Mouse (Mus musculus) kidney, adult 18-20 months (tissue): ENCODE results near the gene Ankrd9.

Experiments
- DNase-seq: peaks from one replicate; pipeline ENCODE4 v3.0.0; 2021

Gene Ankrd9

DNA sequence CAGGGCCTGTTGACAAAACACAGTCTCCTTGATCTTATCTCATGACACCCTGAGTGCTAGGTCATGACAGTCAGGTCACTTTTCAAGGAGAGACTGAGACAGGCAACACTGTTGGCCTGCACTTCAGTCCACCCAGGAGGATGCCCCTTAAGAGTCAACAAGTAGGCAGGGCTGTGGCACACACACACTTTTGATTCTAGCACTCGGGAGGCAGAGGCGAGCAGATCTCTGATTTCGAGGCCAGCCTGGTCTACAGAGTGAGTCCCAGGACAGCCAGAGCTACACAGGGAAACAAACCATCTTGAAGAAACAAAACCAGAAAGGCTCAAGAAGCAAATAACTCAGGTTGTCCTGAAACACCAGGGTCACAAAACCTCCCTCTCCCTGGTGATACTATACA is 10.6 kb upstream of the Ankrd9 start:
- no peak for DNase-seq

DNA sequence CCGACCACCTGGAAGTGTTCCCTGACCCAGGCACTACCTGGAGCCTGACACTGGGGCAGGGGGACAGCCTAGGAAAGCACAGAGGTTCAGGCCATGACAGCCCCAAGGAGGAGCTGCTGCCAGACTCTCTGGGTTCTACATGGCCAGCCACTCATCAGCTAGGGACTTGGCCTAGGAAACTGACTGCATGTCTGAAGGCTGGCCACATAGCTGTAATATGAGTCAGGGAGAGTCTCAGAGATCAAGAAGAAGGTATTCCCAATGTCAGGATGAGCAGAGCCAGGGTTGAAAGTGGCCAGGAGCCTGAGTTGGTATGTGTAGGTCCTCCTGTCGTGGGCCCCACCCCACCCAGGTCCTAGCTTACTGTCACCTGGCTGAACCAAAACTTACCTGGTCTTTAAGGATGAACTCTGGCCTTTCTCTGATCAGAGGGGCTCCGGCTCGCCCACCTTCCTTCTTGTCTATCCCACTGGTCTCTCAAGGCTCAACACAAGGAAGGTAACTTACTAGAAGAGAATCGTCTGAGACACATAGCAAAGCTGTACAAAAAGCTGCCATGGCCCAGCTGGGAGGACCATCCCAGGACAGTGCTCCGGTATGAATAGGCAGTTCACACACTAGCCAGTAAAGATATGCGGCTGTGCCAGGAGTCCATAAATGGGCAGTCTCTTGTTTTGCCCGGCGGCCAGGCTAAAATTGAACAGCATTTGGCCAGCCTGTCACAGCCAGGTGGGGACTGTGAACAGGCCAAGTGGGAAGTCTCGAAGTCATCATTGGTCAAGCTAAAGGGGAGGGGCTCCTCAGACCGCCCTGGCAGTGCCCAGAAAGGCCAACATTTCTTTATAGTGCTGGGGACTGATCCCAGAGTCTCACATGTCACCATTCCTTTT is 7.9 kb upstream of the Ankrd9 start:
- no peak for DNase-seq

DNA sequence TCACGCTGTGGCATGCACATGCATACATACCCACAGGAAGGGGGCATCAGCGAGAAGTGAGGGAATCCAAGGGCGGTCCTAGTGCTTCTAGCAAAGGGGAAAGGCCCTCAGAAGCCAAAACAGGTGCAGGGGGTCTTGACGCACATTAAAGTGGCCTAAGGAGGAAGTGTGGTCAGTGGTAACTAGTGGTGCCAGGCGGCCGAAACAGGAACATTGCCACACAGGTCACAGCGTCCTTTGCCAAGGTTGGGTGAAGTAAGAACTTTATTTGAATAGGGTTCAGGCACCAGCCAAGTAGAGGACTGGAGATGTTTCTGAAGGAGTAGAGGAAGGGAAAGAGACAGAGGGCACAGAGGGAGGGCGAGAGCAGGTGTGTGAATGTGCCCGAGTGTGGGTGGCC is 6.3 kb upstream of the Ankrd9 start:
- no peak for DNase-seq

DNA sequence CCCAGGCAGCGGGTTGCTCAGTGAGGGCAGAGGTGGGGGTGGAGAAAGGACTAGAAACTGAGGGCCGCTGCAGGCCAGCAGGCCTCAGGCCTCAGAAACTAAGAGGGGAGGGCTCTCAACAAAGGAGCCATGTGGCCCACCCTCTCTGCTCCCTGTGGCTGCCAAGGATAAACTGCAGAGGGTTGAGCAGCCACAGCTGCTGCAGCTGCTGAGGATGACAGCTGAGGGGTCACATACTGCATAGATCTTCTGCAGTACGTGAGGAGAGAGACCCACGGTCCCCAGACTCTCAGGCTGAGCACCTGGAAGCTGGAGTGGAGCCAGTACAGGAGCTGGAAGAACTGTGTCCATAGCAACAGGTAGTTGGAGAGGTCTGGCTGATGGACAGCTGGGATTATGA is 5.8 kb upstream of the Ankrd9 start:
- DNase-seq, result no peak

DNA sequence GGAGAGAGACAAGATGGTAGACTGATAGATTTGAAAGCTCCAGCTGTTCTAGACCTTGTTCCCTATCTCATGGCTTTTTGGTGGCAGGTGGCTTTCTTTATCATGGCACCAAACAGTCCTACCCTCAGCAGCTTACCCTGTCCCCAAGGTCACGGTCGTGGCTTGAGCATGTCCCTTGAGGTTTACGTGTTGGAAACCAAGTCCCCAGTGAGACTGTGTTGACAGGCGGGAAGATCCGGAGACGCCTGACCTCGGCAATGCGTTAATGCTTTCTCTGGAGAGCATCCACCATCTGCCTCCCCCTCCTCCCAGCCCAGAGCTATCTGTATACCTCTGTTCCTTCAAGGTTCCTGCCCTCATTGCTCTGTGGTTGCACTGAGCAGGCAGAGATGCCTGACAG is 4.9 kb upstream of the Ankrd9 start:
- DNase-seq, result no peak

GRCm38 (mm10) chr12:110983083-110983482 is 4.2 kb upstream of the Ankrd9 start:
- no peak for DNase-seq

GRCm38 (mm10) chr12:110981736-110982135 is 2.9 kb upstream of the Ankrd9 start:
- no peak for DNase-seq

- DNase-seq, result no peak
These were observed 968 bp upstream of the Ankrd9 start for GRCm38 (mm10) chr12:110979808-110980207.

GRCm38 (mm10) chr12:110977896-110978606 is 789 bp downstream of the Ankrd9 start:
- no peak for DNase-seq

DNA sequence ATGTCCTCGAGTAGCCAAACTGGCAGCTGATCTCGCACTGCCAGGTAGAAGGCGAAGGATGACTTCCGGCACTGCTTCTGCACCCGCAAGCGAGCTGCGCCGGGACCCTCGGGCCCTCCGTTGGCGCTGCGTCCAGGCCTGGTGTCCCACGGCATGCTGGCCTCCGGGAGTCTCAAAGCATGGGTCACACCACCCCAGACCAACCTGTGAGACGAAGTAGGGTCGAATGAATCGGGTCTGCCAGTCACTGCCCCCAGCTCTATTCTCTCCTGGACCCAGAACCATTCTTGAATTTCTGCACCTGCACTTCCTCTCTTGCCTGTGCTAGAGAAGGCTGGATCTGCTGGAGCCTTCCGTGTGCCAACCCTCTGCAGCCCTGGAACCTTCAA is 1.5 kb downstream of the Ankrd9 start:
- DNase-seq, result no peak

DNA sequence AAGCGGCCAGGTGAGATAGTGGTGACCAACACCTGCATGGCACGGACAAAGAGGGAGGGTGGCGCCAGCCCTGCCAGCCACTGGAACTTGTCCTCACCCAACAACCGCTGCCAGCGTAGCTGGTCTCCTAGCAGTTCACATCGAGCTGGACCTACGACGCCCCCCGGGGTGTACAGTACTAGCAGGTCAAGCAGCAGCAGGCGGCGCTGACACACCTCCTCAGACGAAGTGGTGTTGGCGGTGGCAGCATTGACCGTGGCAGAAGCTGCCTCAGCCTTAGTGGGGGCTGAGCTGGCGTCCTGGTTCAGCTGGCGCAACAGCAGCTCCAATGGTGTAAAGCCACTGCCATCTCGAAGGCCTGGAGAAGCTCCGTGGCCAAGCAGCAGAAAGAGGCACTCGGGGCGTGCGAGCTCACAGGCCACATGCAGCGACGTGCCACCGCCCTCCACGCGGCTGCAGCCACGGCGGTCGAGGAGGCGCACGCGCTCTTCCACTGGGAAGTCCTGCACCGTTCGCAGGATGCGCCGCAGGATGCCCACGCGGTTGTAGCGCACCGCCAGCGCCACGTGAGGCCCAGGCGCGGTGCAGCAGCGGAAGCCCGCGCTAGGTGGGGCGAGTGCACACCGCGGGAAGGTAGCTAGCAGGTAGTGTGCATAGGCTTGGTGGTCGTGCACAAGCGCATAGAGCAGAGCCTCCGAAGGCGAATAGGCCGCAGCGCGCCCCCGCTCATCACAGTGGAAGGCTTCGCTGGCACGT is 2.1 kb downstream of the Ankrd9 start:
- DNase-seq, result no peak

DNA sequence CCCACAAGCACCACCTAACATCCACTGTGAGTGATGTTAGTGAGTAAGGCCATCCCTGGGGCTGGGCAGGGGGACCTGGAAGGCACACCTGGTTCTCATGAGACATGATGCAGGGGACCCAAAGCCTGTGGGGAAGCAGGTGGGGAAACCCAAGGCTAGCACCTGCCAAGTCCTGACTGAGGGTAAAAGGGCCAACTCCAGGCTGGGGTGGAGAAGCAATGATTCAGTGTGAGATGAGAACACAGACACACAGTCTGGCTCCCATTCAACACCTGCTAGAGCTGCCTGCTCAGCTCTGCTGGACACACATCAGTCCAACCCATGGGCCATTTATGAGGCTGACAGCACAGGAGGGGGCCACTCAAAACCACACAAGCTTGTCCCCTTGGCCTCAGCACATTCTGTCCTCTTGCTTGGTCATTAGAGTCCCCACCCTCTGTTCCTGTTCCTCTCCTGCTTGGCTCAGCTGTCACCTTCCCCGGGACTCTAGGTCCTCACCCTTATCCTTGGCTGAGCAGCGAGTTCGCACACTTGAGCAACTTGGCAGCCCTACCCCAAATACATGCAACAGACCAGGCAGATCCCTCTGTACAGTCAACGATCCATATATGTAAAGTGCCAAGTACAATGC is 2.9 kb downstream of the Ankrd9 start:
- DNase-seq, result no peak

DNA sequence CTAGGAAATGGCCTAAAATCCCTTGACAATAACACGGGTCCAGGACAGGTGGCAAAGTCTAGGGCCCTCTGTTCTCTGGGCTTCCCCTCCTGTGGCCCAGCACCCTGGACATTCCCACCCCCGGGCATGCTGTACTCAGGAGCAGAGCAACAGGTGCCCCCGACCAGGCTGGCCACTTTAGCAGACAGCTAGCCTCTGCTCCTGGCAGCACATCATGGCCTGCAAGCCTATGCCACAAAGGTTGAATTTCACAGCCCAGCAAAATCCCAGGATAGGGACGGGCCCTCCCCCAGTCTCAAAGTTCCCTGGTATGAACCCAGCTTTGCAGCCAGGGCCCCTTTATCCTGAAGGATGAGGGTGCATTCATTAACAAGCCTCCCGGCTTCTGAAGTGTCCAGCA is 3.5 kb downstream of the Ankrd9 start:
- no peak for DNase-seq

- DNase-seq, result no peak
These were observed 4.1 kb downstream of the Ankrd9 start for GRCm38 (mm10) chr12:110974726-110975125.

GRCm38 (mm10) chr12:110974295-110974694 is 4.5 kb downstream of the Ankrd9 start:
- no peak for DNase-seq

DNA sequence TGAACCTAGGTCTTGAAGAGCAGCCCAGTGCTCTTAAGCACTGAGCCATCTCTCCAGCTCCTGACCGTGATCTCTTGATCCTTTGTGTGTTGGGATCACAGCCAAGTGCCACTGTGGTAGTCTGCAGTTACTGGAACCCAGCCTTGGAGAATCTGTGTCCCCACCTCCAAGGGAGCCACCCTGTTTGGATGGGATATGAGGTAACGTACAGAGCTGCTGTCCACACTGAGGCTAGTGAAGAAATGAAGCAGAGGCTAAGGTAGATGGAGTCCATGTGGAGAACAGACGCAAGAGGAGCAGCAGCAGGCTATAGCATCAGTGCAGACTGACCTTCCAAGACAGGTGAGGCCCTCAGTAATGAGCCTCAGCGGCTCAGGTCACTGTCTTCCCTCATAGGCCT is 5.0 kb downstream of the Ankrd9 start:
- no peak for DNase-seq

DNA sequence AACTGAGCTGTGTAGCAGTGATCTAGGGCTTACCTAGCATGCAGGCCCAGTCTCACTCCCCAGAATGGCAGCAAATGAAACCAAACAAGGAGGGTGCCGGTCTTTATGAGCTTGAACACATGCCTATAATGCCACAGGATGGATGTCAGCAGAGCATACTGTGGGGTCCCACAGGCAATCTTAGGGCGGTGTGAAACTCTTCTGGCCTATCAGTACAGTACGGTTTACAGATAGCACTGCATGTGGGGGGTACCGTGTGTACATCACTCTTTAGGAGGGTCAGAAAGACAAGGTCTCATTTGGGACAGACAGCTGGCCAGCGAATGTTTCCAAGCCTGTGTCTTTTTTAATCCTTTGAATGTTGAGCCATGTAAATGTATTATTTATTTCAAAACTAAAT is 6.9 kb downstream of the Ankrd9 start:
- DNase-seq, result no peak

DNA sequence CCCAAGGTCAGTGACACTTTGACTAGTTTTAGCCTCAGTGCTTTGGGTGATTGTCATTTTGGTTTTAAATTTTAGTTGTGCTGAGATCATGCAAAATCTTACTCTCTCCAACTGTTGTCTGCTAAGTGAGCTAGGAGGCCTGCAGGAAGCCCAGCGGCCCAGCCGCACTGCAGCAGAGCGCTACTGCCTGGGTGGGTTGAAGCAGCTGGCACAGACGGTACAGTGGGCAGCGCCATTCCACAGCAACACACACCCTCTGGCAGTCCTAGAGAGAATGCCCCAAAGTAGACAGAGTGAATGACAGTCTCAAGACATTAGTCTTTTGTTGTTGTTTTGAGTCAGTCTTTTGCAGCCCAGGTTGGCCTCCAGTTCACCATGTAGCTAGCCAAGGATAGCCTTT is 8.4 kb downstream of the Ankrd9 start:
- no peak for DNase-seq

- DNase-seq, result no peak
These were observed 11.7 kb downstream of the Ankrd9 start for GRCm38 (mm10) chr12:110967146-110967545.

GRCm38 (mm10) chr12:110966079-110966478 is 12.8 kb downstream of the Ankrd9 start:
- DNase-seq, result no peak

DNA sequence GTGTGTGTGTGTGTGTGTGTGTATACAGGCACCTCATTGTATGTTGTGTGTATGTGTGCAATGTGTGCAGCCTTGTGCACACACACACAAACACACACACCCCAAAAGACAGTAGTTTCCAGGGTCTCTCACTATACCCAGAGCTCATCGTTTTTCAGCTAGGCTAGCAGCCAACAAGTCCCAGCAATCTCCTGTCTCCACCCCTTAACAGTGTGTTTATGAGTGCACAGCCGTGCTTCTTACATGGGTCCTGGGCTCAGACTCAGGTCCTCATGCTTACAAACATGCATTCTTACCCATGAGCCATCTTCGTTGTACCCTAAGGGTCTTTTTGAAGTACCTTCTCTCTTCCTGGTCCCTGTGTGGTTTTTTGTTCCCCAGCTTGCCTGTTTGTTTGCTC is 13.3 kb downstream of the Ankrd9 start:
- DNase-seq, result no peak

- DNase-seq, result no peak
These were observed 16.9 kb downstream of the Ankrd9 start for GRCm38 (mm10) chr12:110961973-110962372.

GRCm38 (mm10) chr12:110954351-110954991 is 24.4 kb downstream of the Ankrd9 start:
- no peak for DNase-seq
